Mouse (Mus musculus): ENCODE measurements at regions not wholly inside any gene's neighbourhood (a gene's known extent, or its start where the extent isn't known, plus 50 kb on each side); places are given as distances from the start of the nearest gene placed in this dataset.
A peak's percentile ranks its signal among the peaks of the same experiment; 100 is the strongest.

- peaks cover 97% of the 10 kb centered on the region for H3K27me3 ChIP-seq (ENCODE audit: insufficient read depth, low read length)
- H3K4me3 ChIP-seq (replicated peaks; ENCODE audit: low read length) = no peak overlapping the region
- TF ChIP-seq CTCF (conservative IDR thresholded peaks at IDR 0.05; ENCODE audit: low read length) (peak; percentile 28), NANOG (IDR thresholded peaks at IDR 0.05; ENCODE audit: borderline replicate concordance, low read length) (no peak), POU5F1 (IDR thresholded peaks at IDR 0.05; ENCODE audit: borderline replicate concordance, low read length) (no peak)
- H3K4me1 ChIP-seq (replicated peaks; ENCODE audit: low read depth, low read length) = peaks cover 2% of the 10 kb centered on the region; the same call in 1 of the 2 replicates
- peaks cover 24% of the 10 kb centered on the region for H3K9me3 ChIP-seq (ENCODE audit: low read length)
- no peaks in the 10 kb centered on the region for H3K36me3 ChIP-seq (ENCODE audit: insufficient read depth, low read length)
Measured at GRCm38 (mm10) chr5:33548800-33549199, 80.6 kb downstream of the Fam53a start.

DNA sequence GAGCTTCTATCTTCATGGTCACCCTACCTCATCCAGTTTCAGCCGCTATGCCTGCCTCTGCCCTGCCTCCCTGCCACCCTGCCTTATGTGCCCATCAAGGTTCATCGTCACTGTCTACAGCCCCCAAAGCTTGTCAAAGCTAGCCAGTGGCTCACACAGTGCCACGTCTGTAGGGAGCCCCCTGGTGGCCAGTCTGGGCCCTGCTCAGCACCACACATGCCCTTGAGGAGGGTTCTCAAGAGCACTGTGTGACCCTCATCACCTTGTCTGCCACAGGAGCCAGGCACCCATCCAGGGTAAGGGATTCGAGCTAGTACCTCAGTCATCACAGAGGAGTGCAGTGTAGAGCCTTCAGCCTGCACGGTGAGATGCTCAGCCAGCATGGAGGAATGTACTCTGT lies 86.1 kb downstream of the Fam53a start:
- Histone ChIP-seq H3K4me3 (replicated peaks; ENCODE audit: low read length) (no peak overlapping the region), H3K9me3 (ENCODE audit: low read length) (0 out of 2 replicates have a peak, but pooled peaks cover 4% of the 10 kb centered on the region), H3K4me1 (replicated peaks; ENCODE audit: low read depth, low read length) (peaks cover 56% of the 10 kb centered on the region), H3K27me3 (ENCODE audit: insufficient read depth, low read length) (peaks cover 96% of the 10 kb centered on the region), H3K36me3 (ENCODE audit: insufficient read depth, low read length) (no peaks in the 10 kb centered on the region)
- peak; percentile 97 for TF ChIP-seq CTCF (conservative IDR thresholded peaks at IDR 0.05; ENCODE audit: low read length)
- no peak for TF ChIP-seq POU5F1 (IDR thresholded peaks at IDR 0.05; ENCODE audit: borderline replicate concordance, low read length)
- no peak; the same call in 1 of the 2 replicates for TF ChIP-seq NANOG (IDR thresholded peaks at IDR 0.05; ENCODE audit: borderline replicate concordance, low read length)

DNA sequence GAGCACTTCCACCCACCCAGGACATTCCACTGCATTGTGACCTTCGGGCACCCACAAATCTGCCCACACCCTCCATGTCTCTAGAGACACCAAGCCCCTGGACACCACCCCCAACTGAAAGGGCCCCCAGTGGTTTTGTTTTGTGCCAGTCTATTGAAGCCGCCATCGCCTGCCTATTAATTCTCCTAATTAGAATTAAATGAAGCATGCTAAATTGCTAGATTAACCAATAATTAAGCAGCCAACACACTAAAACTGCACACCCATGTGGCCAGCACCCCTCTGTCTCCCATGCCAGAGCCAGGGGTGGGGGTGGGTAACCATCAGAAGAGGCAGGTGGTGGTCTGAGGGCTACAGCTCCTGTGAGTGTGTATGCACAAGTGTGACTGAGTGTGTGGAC lies 86.8 kb downstream of the Fam53a start:
- Histone ChIP-seq H3K4me3 (replicated peaks; ENCODE audit: low read length) (0 out of 2 replicates have a peak overlapping the region, but pooled peaks have one; percentile 4), H3K9me3 (ENCODE audit: low read length) (no peaks in the 10 kb centered on the region), H3K36me3 (ENCODE audit: insufficient read depth, low read length) (no peaks in the 10 kb centered on the region), H3K27me3 (ENCODE audit: insufficient read depth, low read length) (peaks cover 89% of the 10 kb centered on the region), H3K4me1 (replicated peaks; ENCODE audit: low read depth, low read length) (peaks cover 63% of the 10 kb centered on the region)
- TF ChIP-seq POU5F1 (IDR thresholded peaks at IDR 0.05; ENCODE audit: borderline replicate concordance, low read length) (no peak), NANOG (IDR thresholded peaks at IDR 0.05; ENCODE audit: borderline replicate concordance, low read length) (no peak), CTCF (conservative IDR thresholded peaks at IDR 0.05; ENCODE audit: low read length) (no peak)

DNA sequence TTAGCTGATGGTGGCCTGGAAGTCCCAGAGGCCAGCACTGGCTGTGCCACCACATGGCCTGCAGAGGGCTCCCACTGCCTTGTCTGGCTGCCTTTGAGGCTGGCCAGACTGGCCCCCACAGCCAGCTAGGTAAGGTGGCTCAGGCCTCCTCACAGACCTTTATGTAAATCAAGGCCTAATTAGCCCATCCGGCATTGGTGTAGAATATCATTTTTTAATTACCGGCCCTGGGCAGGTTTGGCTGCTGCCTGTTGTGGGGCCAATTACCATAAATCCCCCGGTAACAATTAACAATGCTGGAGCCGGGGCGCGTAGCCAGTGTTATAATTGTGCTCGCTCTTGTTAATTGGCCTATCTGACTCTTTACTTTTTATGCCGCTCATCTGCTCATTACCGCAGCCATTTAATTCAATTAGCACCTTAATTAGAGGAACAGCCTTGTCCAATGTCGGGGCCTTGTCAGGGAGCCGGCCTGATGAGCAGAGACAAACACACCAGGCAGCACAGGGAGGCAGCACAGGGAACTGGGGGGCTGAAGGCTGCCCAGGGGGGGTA lies 87.4 kb downstream of the Fam53a start:
- no peak for TF ChIP-seq NANOG (IDR thresholded peaks at IDR 0.05; ENCODE audit: borderline replicate concordance, low read length)
- peak; percentile 30; the same call in 1 of the 2 replicates for TF ChIP-seq CTCF (conservative IDR thresholded peaks at IDR 0.05; ENCODE audit: low read length)
- H3K36me3 ChIP-seq (ENCODE audit: insufficient read depth, low read length) = no peaks in the 10 kb centered on the region
- no peaks in the 10 kb centered on the region for H3K9me3 ChIP-seq (ENCODE audit: low read length)
- peaks cover 84% of the 10 kb centered on the region for H3K27me3 ChIP-seq (ENCODE audit: insufficient read depth, low read length)
- H3K4me1 ChIP-seq (replicated peaks; ENCODE audit: low read depth, low read length) = peaks cover 69% of the 10 kb centered on the region
- H3K4me3 ChIP-seq (replicated peaks; ENCODE audit: low read length) = no peak overlapping the region

DNA sequence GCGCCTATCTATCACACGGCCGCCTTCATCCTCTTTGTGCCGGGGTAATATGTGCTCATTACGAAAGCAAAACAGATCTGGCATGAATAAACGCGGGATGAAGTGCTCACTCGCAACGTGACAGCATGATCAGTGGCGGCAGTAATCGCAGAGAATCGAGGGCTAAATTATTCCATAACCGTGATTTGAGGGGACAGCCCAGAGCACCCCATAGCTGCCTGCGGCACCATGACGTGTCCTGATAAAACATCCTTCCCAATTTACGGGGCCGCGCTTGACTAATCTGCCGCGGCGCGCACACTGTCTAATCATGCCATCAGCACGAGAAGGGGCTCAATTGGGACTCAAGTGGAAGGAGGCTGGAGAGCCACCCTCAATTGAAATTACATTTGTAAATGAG lies 89.2 kb downstream of the Fam53a start:
- Histone ChIP-seq H3K27me3 (ENCODE audit: insufficient read depth, low read length) (peaks cover 65% of the 10 kb centered on the region), H3K36me3 (ENCODE audit: insufficient read depth, low read length) (no peaks in the 10 kb centered on the region), H3K9me3 (ENCODE audit: low read length) (no peaks in the 10 kb centered on the region), H3K4me1 (replicated peaks; ENCODE audit: low read depth, low read length) (peaks cover 82% of the 10 kb centered on the region), H3K4me3 (replicated peaks; ENCODE audit: low read length) (peak overlapping the region; percentile 62)
- TF ChIP-seq NANOG (IDR thresholded peaks at IDR 0.05; ENCODE audit: borderline replicate concordance, low read length) (no peak), CTCF (conservative IDR thresholded peaks at IDR 0.05; ENCODE audit: low read length) (no peak), POU5F1 (IDR thresholded peaks at IDR 0.05; ENCODE audit: borderline replicate concordance, low read length) (no peak)

GRCm38 (mm10) chr5:33537429-33537828 lies 92.0 kb downstream of the Fam53a start:
- Histone ChIP-seq H3K4me1 (replicated peaks; ENCODE audit: low read depth, low read length) (peaks cover 83% of the 10 kb centered on the region), H3K4me3 (replicated peaks; ENCODE audit: low read length) (peak overlapping the region; percentile 95), H3K36me3 (ENCODE audit: insufficient read depth, low read length) (peaks cover 16% of the 10 kb centered on the region), H3K9me3 (ENCODE audit: low read length) (no peaks in the 10 kb centered on the region), H3K27me3 (ENCODE audit: insufficient read depth, low read length) (peaks cover 41% of the 10 kb centered on the region)
- TF ChIP-seq POU5F1 (IDR thresholded peaks at IDR 0.05; ENCODE audit: borderline replicate concordance, low read length) = no peak
- TF ChIP-seq NANOG (IDR thresholded peaks at IDR 0.05; ENCODE audit: borderline replicate concordance, low read length) = no peak
- TF ChIP-seq CTCF (conservative IDR thresholded peaks at IDR 0.05; ENCODE audit: low read length) = no peak

DNA sequence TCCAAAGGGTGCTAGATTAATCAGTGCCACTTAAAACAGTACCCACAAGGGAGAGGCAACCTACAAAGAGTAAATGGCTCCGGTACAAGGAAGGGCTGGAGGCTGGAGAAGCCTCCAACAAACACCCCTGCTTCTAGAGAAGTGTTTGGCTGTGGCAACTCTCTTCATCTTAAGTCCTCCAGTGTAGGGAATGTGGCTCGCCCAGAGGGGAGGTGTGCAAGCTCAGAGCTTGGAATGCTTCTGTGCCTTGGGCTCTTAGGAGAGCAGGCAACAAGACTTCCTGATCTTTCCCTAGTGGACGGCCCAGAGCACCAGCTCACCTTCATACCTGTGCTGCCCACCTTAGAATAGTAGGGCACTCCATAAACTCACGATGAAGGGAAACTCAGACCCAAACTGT lies 92.4 kb downstream of the Fam53a start:
- Histone ChIP-seq H3K27me3 (ENCODE audit: insufficient read depth, low read length) (peaks cover 37% of the 10 kb centered on the region), H3K36me3 (ENCODE audit: insufficient read depth, low read length) (peaks cover 20% of the 10 kb centered on the region), H3K4me3 (replicated peaks; ENCODE audit: low read length) (peak overlapping the region; percentile 95), H3K4me1 (replicated peaks; ENCODE audit: low read depth, low read length) (peaks cover 83% of the 10 kb centered on the region), H3K9me3 (ENCODE audit: low read length) (no peaks in the 10 kb centered on the region)
- TF ChIP-seq POU5F1 (IDR thresholded peaks at IDR 0.05; ENCODE audit: borderline replicate concordance, low read length) = no peak
- no peak for TF ChIP-seq CTCF (conservative IDR thresholded peaks at IDR 0.05; ENCODE audit: low read length)

GRCm38 (mm10) chr5:33536261-33536660 lies 93.2 kb downstream of the Fam53a start:
- TF ChIP-seq POU5F1 (IDR thresholded peaks at IDR 0.05; ENCODE audit: borderline replicate concordance, low read length) = no peak
- TF ChIP-seq NANOG (IDR thresholded peaks at IDR 0.05; ENCODE audit: borderline replicate concordance, low read length) = no peak
- TF ChIP-seq CTCF (conservative IDR thresholded peaks at IDR 0.05; ENCODE audit: low read length) = no peak

More at GRCm38 (mm10) chr5:33536261-33536660, 93.2 kb downstream of the Fam53a start:
- Histone ChIP-seq H3K27me3 (ENCODE audit: insufficient read depth, low read length) (peaks cover 29% of the 10 kb centered on the region), H3K36me3 (ENCODE audit: insufficient read depth, low read length) (peaks cover 27% of the 10 kb centered on the region), H3K4me1 (replicated peaks; ENCODE audit: low read depth, low read length) (peaks cover 83% of the 10 kb centered on the region), H3K4me3 (replicated peaks; ENCODE audit: low read length) (peak overlapping the region; percentile 95), H3K9me3 (ENCODE audit: low read length) (no peaks in the 10 kb centered on the region)
